Mouse (Mus musculus) adrenal gland, postnatal 10 days (tissue): ENCODE results near the gene Gm5105. TPM values are rescaled to one million over a fixed set of nuclear protein-coding genes. Genes with fewer than 3 reads are reported as not detected.

Experiments
- DNase-seq: peaks from one replicate; pipeline ENCODE4 v3.0.0; 2021; ENCODE audit warnings: mixed read lengths
- total RNA-seq, 2 experiments: library from RNA; stranded (reverse); gene quantifications; 2 replicates each; pipeline ENCODE4 v1.2.3; 2021

The Gm5105 gene
- total RNA-seq, 2 experiments from 2014 or later = 0.33 TPM; not detected in 1

DNA sequence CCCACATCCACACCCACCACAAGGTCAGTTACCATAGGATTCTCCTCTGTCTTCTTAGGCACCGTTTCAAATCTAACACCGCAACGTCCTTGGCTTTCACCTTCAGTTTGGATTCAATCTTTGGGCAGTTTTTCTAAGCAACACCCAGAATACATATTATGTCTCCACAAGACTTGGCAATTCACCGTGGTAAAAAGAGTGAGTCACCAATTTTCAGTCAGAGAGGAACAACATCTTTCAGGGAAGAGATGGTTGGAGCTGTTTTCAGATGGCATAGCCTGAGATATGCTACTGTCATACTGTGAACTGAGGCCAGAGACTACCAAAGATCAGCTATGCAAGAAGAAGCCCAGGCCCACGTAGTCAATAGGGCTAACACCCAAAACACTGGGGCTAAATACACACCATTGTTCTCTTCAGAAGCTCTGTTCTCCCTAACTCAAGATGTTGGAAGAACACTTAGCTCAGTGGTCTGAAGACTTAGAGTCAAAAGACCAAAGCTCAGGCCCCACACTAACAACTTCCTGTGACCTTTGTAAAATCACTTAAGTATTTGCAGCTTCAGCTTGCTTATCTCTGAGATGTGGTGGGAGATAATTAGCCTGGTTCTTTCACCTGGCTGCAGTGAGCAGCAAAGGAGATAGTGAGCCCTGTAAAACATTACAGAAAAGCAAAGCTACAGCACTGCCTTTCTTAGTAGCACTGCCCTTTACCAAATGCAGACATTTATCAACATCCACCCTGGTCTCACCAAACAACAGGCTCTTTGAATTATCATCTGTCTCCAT, 39.4 kb downstream of the Gm5105 start:
- peak; percentile 28 for DNase-seq

DNA sequence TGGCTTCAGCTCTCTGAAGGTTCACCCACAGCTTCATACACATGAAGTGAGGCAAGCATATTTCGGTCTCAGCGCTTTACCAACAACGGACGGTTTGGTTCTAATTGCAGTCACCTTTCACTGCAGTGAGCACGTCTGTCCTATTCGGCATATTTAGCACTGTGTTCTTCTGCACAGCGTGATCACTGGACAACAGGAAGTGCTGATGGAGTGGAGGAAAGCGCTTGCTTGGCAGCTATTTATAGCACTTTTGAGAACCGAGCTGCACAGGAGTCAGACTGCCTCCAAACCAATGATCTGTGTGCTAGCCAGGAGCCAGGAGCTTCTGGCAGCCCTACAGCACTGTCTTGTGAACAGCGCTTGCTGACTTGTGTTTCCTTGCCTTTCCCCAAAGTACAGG, 40.9 kb downstream of the Gm5105 start:
- peak; percentile 18 for DNase-seq

DNA sequence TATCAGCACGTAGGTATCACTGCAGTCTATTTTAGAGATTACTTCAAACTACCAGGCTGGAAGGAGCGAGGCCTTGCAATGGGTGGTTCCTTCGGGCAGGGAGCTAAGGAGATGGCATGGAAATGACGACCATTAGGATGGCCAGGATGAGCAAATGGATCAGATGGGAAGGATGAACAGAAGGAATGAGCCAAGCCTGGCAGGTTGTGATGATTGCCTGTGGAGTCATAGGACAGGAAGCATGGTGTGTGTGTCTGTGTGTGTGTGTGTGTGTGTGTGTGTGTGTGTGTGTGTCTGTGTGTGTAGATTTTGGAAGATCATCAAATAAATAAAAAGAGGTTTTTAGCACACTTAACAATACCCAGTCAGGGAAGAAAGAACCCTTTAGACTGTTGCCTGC, 44.5 kb downstream of the Gm5105 start:
- DNase-seq = no peak

DNA sequence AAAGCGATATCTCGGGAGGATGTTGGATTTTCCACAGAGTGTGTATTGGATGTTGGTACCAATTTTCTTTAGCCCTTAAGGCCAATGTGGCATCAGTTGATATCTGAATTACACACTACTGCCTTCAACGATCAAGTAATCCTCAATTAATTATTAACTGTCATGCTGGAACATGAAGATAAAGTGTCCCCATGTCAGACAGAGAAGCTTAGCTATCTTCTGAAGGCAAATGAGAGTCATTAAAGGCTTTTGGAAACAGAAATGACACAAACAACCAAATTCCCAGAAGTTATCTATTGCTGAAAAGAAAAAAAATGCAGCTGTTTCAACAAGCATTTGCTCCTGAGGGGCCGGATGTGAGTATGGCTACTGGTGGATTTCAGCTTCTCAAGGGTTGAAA, 45.2 kb downstream of the Gm5105 start:
- DNase-seq = no peak

DNA sequence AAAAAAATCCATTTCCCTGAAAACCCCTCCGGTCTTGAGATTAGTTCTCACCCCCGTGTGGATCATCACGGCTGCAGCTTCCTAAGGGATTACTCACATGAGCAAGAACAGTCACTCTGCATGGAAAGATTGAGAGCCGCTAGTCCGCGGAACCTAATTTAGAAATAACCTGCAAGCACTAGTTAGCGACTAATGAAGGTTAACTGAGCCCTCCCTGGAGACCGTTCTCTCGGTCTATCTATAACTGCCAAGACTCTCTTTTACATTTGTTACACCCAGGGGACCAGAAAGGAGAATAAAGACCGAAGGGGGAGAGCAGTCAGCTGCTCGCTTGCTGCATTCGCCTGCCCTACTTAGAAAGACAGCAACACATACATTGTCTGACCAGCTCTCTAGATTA, 50.4 kb downstream of the Gm5105 start:
- no peak for DNase-seq

DNA sequence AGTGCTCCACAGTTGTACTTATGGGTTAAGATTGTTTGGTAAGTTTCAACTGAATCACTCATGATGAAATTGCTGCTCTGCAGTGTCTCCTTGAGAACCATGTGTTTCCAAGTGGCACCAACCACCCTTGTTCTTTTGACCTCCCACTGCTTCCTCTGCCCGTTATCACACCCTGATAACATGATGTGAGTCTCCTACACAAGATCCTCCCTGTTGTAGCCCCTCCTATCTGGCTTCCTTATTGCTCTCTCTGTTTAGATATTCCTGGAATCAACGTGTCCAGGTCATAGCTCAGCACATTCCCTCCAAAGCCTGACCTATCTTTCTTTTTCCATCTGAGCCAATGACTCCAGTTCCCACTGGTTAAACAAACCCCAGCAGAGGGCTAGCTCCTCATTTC, 52.5 kb downstream of the Gm5105 start:
- DNase-seq = no peak

DNA sequence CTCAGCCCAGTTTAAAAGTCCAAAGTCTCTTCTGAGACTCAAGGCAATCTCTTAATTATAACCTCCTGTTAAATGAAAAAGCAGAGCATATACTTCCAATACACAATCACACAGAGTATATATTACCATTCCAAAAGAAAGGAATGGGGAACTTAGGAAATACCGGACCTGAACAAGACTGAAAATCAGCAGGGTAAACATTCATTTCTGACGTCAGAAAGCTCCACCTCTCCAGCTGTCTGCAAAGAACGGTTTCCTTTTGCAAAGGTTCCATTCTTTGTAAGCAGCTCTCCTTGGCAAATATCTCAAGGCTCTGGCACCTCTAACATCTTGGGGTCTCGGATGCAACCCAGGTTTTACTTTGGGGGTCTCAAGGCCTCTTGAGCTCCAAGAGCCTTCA, 54.8 kb downstream of the Gm5105 start:
- no peak for DNase-seq

DNA sequence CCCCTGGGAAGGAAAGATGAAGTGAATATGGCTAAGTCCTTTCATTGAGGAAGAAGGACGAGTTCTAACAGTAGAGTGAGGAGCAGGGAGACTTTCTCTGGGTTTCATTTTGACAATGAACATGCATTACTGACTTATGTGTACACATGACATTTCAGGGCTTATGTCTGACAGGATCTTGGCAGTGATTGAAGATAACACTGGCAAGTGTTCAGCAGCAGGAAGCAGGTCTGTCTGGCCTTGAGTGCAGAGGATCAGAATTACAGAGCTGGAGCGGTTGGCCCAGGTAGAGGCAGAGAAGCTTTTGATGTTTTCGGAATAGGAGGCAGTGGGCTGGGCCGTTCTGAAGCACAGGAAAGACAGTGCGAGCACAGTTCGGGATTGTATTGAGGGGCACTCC, 59.0 kb downstream of the Gm5105 start:
- peak; percentile 16 for DNase-seq

DNA sequence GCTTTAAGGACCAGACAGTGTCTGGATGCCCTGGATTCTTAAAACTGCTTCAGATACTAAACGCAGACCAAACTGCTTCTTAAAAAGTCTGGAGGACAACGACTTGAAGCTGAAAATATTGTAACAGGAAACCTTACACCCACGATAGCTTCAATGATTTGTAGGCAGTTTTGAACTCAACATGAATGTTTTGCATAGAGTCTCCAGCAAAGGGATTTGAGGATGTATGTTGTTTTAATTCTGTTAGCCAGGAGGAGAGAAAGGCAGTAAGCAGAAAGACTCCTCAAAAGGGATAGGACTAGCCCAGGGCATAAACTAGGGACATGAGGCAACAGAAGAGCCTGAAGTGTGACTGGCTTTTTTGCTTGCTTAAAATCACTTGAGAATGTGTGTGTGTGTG, 60.3 kb downstream of the Gm5105 start:
- no peak for DNase-seq

DNA sequence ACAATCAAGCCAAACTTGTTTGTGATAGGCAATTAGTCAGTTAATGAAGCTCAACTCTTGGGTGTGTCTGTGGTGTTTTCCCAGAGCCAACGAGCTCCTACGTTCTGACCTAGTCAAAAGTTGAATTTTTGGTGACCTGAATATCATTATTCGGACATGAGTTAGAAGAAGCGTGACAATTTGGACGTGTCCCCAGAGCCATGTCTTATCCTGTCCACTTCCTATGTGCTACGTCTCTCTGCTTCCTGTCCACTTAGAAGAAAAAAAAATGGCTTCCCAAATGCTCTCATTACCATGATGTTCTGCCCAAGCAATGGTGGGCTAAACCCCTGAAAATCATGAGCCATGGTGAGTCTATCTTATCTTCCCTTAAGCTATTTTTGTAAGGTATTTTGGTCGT, 63.9 kb downstream of the Gm5105 start:
- DNase-seq = no peak

DNA sequence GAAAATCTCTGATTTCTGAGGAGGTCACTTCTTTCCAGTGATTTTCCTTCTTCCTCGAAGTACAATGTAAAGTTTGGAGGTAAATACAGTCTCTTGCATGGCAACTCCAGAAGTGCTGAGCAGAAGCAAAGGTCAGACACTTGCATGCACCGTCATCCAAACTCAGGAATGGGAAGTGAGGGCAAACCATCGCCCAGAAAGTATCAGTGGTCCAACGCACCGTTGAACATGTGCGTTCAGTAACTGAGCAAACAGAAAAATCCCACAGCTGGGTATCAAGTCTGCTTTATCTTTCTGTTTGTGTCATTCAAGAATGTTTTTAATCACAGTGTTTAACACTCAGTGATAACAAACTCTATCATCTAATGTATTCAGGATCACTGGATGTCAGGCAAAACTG, 64.6 kb downstream of the Gm5105 start:
- DNase-seq = no peak

DNA sequence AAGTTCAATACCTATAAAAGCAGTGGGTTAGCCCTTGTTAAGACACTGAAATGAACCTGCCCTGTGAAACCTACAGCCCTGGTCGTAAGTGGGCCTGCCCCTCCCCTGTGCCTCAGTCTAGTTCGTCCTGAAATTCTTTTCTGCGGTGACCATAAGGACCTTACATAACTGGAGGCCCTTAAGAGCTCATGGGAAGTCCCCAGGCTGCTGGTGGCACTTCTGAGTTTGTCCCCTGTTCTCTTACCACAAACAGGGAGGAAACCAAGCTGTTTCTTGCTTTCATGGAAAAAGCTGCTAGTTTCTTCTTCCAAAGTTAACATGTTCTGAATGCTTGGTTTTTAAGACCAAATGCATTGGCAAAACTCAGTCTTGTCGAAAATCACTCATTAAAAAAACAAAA, 65.3 kb downstream of the Gm5105 start:
- DNase-seq = no peak

DNA sequence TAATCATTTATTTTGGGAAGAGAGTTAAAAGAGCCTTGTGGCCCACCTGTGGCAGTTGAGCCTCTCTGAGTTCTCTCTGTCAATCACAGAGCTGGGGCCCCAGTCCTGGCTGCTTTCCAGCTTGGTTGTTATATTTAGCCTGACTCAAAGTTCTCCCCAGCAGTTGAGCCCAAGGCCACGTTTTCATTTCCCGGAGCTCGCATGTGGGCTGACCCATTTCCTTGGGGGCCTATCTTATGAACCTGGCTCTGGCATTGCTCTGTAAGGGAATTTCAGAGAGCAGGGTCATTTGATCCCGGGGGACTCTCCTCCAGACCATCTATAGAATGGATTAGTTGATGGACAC, 66.5 kb downstream of the Gm5105 start:
- DNase-seq = peak; percentile 62

DNA sequence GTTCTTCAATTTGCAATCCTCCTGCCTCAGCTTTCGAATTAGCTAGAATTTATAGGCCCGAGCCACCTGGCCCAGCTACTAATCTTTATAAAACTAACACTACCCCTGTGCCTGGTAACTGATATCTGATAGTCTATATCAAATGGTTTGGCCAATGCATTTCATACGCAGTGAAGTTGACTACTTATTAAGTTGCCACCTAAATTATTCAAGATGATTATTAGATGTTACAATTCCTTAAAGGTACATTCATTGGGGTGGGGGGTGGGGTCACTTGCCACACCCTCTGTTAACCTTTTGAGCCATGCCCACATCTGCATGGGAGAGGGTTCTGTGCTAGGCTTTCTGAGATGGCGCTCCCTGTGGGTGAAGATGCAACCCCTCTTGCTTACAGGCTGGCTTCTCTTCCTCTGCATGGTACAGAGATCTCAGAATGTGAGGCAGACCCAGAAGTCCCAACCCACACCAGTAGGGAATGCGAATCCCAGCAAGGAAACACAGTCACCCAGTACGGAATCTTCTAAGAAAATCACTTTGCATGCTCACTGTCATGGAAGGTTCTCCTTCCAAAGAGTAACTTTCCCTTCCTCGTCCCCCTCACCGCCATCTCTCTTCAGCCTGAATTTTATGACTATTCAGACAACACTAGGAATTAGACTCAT, 67.0 kb downstream of the Gm5105 start:
- no peak for DNase-seq

DNA sequence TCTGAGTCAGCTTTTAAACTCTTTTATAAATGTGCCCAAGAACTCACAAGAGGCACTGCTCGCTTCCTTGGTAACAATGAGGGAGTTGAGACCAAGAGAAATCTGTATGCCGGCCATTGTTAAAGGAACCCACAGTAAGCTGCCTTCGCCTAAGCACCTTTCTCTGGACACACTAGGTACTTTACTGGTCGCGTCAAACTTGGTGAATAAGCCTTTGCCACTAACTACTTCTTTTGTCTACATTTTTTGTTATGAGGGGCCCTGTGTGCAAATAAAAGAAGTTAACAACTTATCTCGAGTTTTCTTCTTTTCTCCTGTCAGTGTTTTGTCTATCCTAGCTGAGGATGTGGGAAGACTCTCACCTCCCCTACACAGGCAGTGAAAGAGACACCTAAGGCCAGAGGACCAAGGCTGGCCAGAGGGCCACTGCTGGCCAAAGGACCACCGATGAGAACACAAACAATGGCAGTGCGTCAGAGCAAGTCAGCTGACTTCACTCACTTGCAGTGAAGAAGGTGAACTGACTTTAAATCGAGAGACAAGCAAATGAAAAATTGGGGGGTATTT, 67.9 kb downstream of the Gm5105 start:
- DNase-seq = no peak

Other genes with a start within 250 kb of the Gm5105 start
- 100 to 1,000 TPM; 246 to 278 TPM for gene H2afz, start 202.9 kb downstream of the Gm5105 start, total RNA-seq
- gene Dnajb14, start 199.7 kb downstream of the Gm5105 start, total RNA-seq = 10 to 100 TPM; 15.3 to 16.3 TPM
- gene Lamtor3, start 148.9 kb downstream of the Gm5105 start, total RNA-seq = 10 to 100 TPM; 68.6 to 72.0 TPM
- 1 to 10 TPM; 5.9 to 7.1 TPM for gene Dapp1, start 85.8 kb downstream of the Gm5105 start, total RNA-seq
- 10 to 100 TPM in 1 of 2 experiments, 1 to 10 TPM in 1; 2.5 to 11.6 TPM for gene 1110002E22Rik, start 2.3 kb downstream of the Gm5105 start, total RNA-seq
- gene Trmt10a, start 76.1 kb upstream of the Gm5105 start, total RNA-seq = 10 to 100 TPM in 1 of 2 experiments, 1 to 10 TPM in 1; 8.2 to 10.9 TPM
- gene Mttp, start 77.6 kb upstream of the Gm5105 start, total RNA-seq = 10 to 100 TPM; 16.3 to 30.1 TPM
- gene 4930579F01Rik, start 126.4 kb upstream of the Gm5105 start, total RNA-seq = not detected
- 10 to 100 TPM; 10.8 to 23.5 TPM for gene Adh7, start 150.4 kb upstream of the Gm5105 start, total RNA-seq
- gene Adh1, start 193.6 kb upstream of the Gm5105 start, total RNA-seq = 1,000 to 10,000 TPM; 2,760 to 3,266 TPM
- gene Adh6a, start 245.9 kb upstream of the Gm5105 start, total RNA-seq = under 1 TPM in 1 of 2 experiments, not detected in 1; 0.21 TPM